Mouse (Mus musculus) midbrain, embryonic 10.5 days (tissue): ENCODE measurements at regions not wholly inside any gene's neighbourhood (a gene's known extent, or its start where the extent isn't known, plus 50 kb on each side); places are given as distances from the start of the nearest gene placed in this dataset.

Source experiments
- DNase-seq: peaks from one replicate; pipeline ENCODE4 v3.0.0-alpha.2; 2017; ENCODE audit warnings: low spot score
- H3K27ac ChIP-seq: fragments of 300-500 bp; sonication (generic); replicated peaks from 2 replicates; pipeline ENCODE4 v1.5.1; 2016; ENCODE audit warnings: mild to moderate bottlenecking
- H3K27me3 ChIP-seq: fragments of 300-500 bp; sonication (generic); 2 replicates; pipeline ENCODE4 v1.6.1; 2016; ENCODE audit warnings: low read depth, mild to moderate bottlenecking; ENCODE audit not compliant: poor library complexity, severe bottlenecking
- H3K36me3 ChIP-seq: fragments of 300-500 bp; sonication (generic); 2 replicates; pipeline ENCODE4 v1.6.1; 2016; ENCODE audit warnings: mild to moderate bottlenecking, moderate library complexity
- H3K4me1 ChIP-seq: fragments of 300-500 bp; sonication (generic); 2 replicates; pipeline ENCODE4 v1.6.1; 2016
- H3K4me3 ChIP-seq: fragments of 300-500 bp; sonication (generic); 2 replicates; pipeline ENCODE4 v1.5.1; 2016; ENCODE audit warnings: mild to moderate bottlenecking, moderate library complexity
- H3K9me3 ChIP-seq: fragments of 300-500 bp; sonication (generic); replicated peaks from 2 replicates; pipeline ENCODE4 v1.6.1; 2016; ENCODE audit warnings: mild to moderate bottlenecking
- WGBS: fragments of 180-500 bp; shearing (Covaris S2); methylation state at CpG from one replicate; pipeline ENCODE4 v1.1.7; 2016; 5-methylcytosine and 5-hydroxymethylcytosine counted together

DNA sequence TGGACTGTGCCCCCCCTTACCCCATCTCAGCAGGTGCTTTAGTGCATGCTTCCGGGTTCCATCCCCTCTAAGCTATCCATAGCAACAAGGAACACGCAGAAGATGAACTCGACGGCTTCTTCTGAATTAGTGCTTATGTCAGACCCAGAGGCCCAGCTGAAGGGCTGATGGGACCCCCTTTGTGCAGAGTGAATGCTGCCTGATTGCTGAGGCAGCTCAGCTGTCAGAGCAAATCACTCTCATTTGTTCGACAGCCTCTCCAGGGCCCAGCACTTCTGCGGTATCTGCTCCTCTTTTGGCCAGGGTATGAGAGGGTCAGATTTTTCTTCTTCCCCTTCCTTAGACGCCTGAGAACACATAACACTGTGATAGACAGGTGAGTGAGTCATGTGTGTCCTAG, 89.2 kb upstream of the Chd2 start:
- Histone ChIP-seq H3K27me3 (peaks cover 29% of the 10 kb centered on the region), H3K27ac (0 out of 2 replicates have a peak overlapping the region, but pooled peaks have one; percentile 17), H3K4me3 (no peak overlapping the region), H3K36me3 (no peaks in the 10 kb centered on the region), H3K4me1 (peaks cover 21% of the 10 kb centered on the region), H3K9me3 (peaks cover 4% of the 10 kb centered on the region; the same call in 1 of the 2 replicates)
- peak; percentile 68 for DNase-seq
- 34% methylated on average over 7 of the region's 7 CpGs for WGBS

DNA sequence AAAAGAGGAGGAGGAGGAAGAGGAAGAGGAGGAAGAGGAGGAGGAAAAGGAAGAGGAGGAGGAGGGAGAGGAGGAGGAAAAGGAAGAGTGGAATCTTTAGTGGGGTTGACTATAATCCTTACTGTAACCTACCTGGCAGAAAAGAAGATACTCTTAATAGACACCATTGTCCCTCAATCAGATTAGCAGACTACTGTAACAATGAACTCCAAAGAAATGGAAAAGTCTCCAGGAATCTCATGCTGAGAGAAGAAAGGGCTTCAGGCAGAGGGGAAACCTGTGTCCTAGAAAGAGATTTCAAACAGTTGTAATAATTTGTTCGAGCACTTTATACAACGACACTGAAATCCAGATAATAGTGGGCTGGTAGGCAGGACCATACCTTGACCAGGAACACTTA, 87.6 kb upstream of the Chd2 start:
- Histone ChIP-seq H3K4me3 (no peak overlapping the region), H3K36me3 (no peaks in the 10 kb centered on the region), H3K27me3 (peaks cover 20% of the 10 kb centered on the region), H3K9me3 (peaks cover 4% of the 10 kb centered on the region; the same call in 1 of the 2 replicates), H3K4me1 (peaks cover 21% of the 10 kb centered on the region), H3K27ac (no peak overlapping the region)
- DNase-seq, result no peak
- 92% methylated on average over 2 of the region's 2 CpGs for WGBS

DNA sequence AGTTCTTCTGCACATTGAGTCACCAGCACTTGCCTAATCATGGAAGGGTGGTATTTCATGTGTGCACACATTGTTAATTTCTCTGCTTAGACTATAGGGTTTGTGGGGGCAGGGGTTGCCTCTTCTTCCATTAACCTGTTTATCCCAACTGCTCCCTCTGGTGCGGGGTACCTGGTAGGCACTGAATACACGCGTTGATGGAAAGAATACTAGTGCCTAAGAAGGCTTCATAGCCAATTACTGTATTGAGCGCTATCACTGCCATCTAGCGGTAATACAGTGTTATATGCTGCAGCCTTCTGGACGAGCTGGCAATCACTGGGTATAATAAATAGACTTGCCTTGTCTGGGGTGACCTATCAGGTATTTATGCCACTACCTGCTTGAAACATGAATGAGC, 86.4 kb upstream of the Chd2 start:
- Histone ChIP-seq H3K4me3 (no peak overlapping the region), H3K4me1 (peaks cover 21% of the 10 kb centered on the region), H3K27me3 (peaks cover 20% of the 10 kb centered on the region), H3K9me3 (peaks cover 4% of the 10 kb centered on the region; the same call in 1 of the 2 replicates), H3K36me3 (no peaks in the 10 kb centered on the region), H3K27ac (no peak overlapping the region)
- under 1% methylated on average over 6 of the region's 6 CpGs for WGBS
- peak; percentile 55 for DNase-seq

DNA sequence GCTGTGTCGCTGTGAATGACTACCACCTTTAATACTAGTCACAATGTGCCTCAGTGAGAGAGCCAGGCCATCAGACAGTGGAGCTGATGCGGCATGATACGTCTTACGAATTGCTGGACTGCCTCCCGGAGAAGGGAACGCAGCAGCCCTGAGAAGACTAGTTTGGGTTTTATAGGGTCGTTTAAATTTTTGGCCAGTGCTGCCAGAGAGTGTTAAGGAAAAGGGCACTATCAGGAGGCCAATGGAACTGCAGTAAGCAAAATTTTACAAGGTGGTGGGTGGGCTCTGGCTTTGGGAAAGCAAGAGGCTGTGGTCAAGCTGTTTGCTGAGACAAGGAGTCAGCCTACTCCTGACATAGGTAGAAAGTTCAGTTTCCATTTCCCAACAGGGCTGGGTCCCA, 84.7 kb upstream of the Chd2 start:
- H3K36me3 ChIP-seq, result no peaks in the 10 kb centered on the region
- no peak for DNase-seq
- H3K4me3 ChIP-seq, result no peak overlapping the region
- peaks cover 20% of the 10 kb centered on the region for H3K27me3 ChIP-seq
- H3K27ac ChIP-seq, result 0 out of 2 replicates have a peak overlapping the region, but pooled peaks have one; percentile 1
- no peaks in the 10 kb centered on the region for H3K9me3 ChIP-seq
- peaks cover 21% of the 10 kb centered on the region for H3K4me1 ChIP-seq
- WGBS, result 88% methylated on average over 7 of the region's 7 CpGs

DNA sequence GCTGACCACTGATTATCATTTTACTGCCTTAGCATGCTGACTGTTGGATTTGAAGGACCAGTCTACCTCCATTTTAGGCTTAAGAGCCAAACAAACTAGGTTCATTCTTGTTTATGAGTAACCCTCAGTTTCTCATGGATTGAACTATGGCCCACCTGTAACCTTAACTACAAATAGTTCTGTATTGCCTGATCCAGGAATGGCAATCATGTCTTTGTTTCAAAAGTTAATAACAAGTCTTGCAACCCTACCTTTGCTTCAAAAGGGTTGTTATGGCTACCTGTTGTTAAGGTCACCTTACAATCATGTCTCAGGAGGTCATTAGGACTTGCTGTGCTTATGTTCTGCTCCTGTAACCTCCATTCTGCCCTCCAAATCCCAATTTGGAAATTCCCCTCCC, 84.0 kb upstream of the Chd2 start:
- Histone ChIP-seq H3K4me1 (peaks cover 17% of the 10 kb centered on the region), H3K9me3 (no peaks in the 10 kb centered on the region), H3K36me3 (no peaks in the 10 kb centered on the region), H3K27me3 (peaks cover 20% of the 10 kb centered on the region), H3K27ac (no peak overlapping the region), H3K4me3 (no peak overlapping the region)
- DNase-seq, result no peak

DNA sequence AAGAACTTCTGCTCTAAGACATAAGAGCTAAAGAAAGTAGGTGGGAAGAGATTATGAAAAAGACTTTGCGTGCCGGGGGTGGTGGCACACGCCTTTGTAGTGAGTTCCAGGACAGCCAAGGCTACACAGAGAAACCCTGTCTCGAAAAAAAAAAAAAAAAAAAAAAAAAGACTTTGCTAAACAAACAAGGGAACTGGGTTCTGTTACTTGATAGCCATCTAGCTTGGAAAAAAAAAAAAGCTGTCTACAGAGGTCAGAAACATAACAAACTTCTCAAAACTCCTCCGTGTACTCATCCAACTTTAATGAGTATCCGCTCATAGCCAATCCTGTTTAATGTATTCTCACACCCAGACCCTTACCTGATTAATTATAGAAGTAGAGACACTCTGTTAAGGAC, 83.4 kb upstream of the Chd2 start:
- no peak for DNase-seq
- H3K4me1 ChIP-seq, result peaks cover 10% of the 10 kb centered on the region
- H3K27ac ChIP-seq, result no peak overlapping the region
- H3K27me3 ChIP-seq, result peaks cover 19% of the 10 kb centered on the region
- no peak overlapping the region for H3K4me3 ChIP-seq
- H3K36me3 ChIP-seq, result no peaks in the 10 kb centered on the region
- no peaks in the 10 kb centered on the region for H3K9me3 ChIP-seq
- WGBS, result 81% methylated on average over 6 of the region's 6 CpGs

DNA sequence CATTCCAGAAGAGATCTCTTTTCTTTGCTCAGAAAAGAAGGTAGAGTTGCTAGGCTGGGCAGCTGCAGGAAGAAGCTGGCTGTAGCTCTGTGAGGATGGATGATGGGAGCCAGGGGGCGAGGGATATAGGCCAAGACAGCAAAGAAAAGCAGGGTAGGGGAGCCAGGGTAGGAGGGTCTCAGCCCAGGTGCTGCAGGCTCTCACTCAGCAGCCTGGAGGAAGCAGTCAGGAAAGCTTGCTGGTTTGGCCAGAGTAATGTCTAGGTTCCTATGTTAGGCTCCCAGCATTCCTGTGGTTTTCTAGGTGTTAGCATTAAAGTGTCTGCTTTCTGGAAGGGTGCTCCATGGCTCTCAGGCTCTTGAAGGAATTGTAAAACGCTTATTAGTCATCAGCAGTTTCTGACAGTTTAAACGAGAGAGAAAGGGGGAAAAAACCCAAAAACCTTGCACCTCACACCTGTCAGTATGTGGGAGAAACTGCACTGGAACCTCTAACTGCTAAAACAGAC, 82.5 kb upstream of the Chd2 start:
- WGBS, result 83% methylated on average over 3 of the region's 3 CpGs
- Histone ChIP-seq H3K27me3 (peaks cover 11% of the 10 kb centered on the region; the same call in 1 of the 2 replicates), H3K36me3 (no peaks in the 10 kb centered on the region), H3K4me1 (peaks cover 10% of the 10 kb centered on the region), H3K9me3 (no peaks in the 10 kb centered on the region), H3K27ac (no peak overlapping the region), H3K4me3 (no peak overlapping the region)
- no peak for DNase-seq

DNA sequence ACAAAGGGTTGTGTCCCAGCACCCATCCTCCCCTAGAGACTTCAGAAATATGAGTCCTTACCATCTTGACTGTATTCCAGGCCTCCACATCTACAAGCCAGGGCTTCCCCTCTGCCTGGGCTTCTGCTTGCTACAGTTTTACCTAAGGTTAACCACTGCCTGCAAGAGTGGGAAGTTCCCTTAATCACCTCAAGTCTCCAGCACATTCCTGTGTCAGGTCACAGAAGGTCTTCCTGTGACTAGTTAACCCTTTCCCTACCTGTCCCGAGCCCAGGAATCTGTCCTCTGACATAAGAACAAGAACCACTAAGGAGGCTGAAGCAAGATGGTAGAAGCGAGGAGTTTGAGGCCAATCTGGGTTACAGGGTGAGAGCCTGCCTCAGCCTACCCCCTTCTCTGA, 80.8 kb upstream of the Chd2 start:
- Histone ChIP-seq H3K27me3 (0 out of 2 replicates have a peak, but pooled peaks cover 3% of the 10 kb centered on the region), H3K4me3 (no peak overlapping the region), H3K9me3 (no peaks in the 10 kb centered on the region), H3K36me3 (no peaks in the 10 kb centered on the region), H3K4me1 (peaks cover 16% of the 10 kb centered on the region), H3K27ac (no peak overlapping the region)
- no peak for DNase-seq
- WGBS, result 80% methylated on average over 2 of the region's 2 CpGs

DNA sequence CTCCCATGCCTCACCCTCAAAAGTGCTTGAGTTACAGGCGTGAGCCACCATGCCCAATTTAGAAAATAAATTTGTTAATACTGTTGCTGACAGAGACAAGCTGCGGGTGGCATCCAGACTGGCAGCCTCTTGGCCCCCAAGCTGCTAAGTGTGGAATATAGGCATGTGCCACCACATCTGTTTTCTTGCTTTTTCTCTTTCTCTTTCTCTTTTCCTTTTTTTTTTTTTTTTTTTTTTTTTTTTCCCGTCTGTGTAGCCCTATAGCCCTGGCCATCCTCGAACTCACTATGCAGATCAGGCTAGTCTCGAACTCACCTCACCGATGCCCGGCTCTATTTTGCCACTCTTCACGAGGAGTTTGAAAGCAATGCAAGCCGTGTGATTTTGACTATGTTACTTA, 78.7 kb upstream of the Chd2 start:
- Histone ChIP-seq H3K4me1 (peaks cover 33% of the 10 kb centered on the region), H3K27ac (0 out of 2 replicates have a peak overlapping the region, but pooled peaks have one; percentile 46), H3K27me3 (no peaks in the 10 kb centered on the region), H3K4me3 (no peak overlapping the region), H3K9me3 (no peaks in the 10 kb centered on the region), H3K36me3 (no peaks in the 10 kb centered on the region)
- no peak for DNase-seq
- WGBS, result 93% methylated on average over 9 of the region's 9 CpGs

DNA sequence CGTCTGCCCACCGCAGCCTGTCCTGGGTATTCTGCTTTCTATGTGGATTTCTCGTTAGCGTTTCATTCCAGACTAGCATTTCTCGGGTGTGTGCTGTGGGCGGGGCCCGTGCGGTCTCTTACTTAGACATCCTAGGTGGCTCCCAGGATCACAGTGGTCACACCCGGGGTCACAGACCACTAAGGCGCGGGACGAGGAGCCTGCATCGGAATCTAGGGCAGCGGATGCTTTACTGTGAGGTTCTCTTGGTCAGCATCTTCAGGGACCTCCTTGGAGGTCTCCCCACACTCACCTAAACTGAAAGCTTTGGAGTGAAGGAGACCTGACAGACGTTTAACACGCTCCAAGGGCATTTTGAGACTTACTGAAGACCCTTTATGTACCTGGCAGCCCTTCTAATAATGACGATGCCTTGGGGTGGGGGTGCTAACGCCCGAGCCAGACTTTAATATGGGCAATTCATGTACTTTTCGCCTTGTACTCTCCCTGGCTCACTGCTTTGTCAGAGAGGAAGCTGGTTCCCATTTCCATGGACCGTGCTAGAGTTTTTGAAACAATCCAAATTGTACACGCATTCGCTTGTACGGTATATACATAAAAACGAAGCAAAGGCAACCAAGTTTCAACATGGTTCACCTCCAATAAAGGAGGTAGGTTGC, 77.3 kb upstream of the Chd2 start:
- Histone ChIP-seq H3K27ac (peak overlapping the region; percentile 100), H3K4me1 (peaks cover 41% of the 10 kb centered on the region), H3K36me3 (no peaks in the 10 kb centered on the region), H3K4me3 (peak overlapping the region; percentile 75), H3K27me3 (no peaks in the 10 kb centered on the region), H3K9me3 (no peaks in the 10 kb centered on the region)
- 19% methylated on average over 25 of the region's 25 CpGs for WGBS
- no peak for DNase-seq

DNA sequence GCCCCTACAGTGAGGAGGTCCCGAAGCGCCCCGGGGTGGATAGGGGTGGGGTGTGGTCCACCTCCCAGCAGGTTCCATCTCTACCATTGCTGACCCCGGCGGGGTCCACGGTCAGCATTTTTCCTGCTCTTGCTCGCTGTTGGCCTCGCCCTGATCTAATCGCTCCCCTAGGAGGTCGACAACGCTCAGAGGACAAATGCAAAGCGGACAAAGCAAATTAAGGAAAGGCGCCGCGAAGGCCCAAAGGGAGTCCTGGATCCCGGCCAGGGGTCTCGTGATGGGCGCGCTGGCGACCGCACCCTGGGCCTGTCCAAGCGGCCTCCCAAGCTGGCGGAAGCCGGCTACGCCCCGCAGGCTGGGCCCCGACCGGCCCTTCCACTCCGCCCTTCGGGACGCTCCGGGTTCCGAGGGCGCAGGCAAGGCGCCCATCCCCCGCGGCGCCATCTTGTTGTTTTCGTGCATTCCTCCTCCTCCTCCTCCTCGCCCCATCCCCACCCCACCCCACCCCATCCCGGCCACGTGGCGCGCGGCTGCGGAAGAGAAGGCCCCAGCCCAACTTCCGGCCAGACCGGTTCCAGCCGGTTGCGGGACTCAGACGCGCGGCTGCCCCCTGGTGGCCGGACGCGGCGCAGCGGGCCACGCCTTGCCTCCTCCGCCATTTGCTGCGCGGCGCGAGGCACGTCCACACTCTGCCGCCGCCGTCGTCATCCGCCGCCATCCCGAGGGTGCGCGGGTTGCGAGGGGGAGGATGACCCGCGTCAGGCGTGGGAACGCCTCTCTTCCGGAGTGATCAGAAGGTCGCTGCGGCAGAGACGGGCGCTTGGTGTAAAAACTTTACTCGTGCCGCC, 76.5 kb upstream of the Chd2 start:
- Histone ChIP-seq H3K4me3 (peak overlapping the region; percentile 75), H3K4me1 (peaks cover 41% of the 10 kb centered on the region), H3K9me3 (no peaks in the 10 kb centered on the region), H3K27ac (peak overlapping the region; percentile 100), H3K36me3 (no peaks in the 10 kb centered on the region), H3K27me3 (no peaks in the 10 kb centered on the region)
- under 1% methylated on average over 86 of the region's 86 CpGs for WGBS
- DNase-seq, result peak; percentile 98

DNA sequence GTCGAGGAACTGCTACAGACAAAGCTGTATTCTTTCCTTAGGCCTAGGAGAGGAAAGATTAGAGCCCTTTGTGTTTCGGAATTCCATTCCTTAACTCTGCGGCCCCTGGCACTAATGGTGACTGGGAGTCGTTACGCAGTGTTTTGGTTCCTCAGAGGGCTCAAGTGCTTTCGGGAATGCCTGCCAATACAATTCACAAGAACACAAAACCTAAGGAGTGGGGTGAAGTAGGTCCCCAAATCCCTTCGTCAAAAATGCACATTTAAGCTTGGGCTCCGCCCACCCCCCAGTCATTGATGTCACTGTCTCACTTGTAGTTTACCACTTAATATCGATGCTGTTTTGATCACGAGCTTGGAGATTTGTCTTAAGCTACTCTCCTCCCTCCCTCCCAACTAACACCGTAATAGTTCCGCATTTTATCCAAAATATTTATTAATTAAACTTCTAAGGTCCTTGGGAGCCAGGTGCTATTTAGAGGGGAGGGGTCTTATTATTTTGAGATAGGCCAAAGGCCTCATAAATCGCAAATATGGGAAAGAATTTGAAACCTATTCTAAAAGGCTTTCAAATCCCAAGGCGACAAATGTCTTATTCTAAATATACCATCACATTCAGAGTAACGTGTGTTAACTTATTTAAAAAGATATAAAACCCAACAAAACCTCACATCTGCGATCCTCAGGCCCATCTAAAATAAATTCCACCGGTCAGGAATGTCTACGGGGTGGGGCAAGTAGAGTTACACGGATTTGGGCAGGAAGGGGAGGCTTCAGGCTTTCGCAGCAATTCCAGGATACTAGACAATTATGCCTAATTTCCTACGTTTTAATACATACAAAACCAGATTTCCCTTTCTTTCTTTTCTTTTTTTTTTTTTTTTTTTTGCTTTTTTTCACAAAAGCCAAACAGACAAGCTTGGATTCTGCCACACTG, 75.6 kb upstream of the Chd2 start:
- H3K9me3 ChIP-seq, result no peaks in the 10 kb centered on the region
- DNase-seq, result peak; percentile 74
- H3K4me1 ChIP-seq, result peaks cover 41% of the 10 kb centered on the region
- peak overlapping the region; percentile 75 for H3K4me3 ChIP-seq
- H3K27ac ChIP-seq, result peak overlapping the region; percentile 100
- no peaks in the 10 kb centered on the region for H3K27me3 ChIP-seq
- 2% methylated on average over 21 of the region's 21 CpGs for WGBS
- H3K36me3 ChIP-seq, result no peaks in the 10 kb centered on the region
